Mouse (Mus musculus) embryo, embryonic 9.5 days (tissue): ENCODE data around the gene Slc9a9.

ENCODE experiments used
- DNase-seq: peaks from one replicate; pipeline ENCODE4 v3.0.0-alpha.2; 2017; ENCODE audit errors: extremely low spot score

Gene Slc9a9

DNA sequence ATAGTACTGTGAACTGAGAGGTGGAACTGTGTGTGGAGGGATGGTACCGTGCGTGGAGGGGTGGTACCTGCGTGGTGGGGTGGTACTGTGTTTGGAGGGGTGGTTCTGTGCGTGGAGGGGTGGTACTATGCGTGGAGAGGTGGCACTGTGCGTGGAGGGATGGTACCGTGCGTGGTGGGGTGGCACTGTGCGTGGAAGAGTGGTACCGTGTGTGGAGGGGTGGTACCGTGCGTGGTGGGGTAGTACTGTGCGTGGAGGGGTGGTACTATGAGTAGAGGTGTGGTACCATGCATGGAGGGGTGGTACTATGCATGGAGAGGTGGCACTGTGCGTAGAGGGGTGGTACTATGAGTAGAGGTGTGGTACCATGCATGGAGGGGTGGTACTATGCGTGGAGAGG is 167.7 kb downstream of the Slc9a9 start:
- no peak for DNase-seq

DNA sequence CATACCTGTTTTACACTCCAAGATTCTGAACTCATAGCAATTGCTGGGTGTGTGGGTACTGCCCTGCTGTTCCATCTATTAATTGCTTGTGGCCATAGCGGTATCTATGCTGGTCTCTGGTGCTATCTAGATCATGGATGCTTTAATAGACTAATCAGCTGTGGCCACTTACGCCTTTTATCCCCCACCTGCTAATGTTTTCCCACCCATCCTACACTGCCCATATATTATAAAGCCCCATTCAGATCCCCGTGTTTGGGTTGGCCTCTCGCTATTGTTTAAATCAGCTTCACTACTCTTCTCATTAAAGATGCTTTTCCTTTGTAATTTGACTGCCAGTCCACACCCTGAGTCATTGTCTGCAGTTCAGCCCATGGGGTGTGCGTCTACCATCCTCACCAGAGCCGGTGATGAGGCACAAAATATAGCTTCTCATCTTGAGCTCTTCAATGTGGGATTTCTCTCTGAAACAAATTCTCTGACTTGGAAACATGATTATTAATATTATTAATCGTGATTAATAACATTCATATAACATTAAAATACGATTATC is 168.8 kb downstream of the Slc9a9 start:
- no peak for DNase-seq

GRCm38 (mm10) chr9:94839204-94839603 is 169.5 kb downstream of the Slc9a9 start:
- DNase-seq = no peak

DNA sequence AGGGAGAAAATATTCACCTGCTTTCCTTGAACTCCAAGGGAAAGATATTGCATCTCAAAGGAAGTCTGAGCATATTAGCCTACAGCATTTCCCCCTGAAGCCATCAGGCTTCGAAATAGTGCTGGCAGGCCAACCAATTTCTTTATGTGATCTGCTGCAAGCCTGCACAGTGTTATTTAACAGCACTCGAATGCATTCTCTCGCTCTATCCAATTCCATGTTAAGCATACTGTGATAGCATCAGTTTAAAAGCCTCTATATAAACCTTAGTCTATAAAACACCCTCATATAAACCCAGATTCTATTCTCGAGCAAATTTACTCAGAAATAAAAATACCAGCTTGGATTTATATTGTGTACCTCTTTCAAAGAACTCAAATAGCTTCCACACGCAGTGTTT is 170.7 kb downstream of the Slc9a9 start:
- no peak for DNase-seq

GRCm38 (mm10) chr9:94840972-94841371 is 171.3 kb downstream of the Slc9a9 start:
- DNase-seq = no peak

GRCm38 (mm10) chr9:94844176-94844575 is 174.5 kb downstream of the Slc9a9 start:
- no peak for DNase-seq

GRCm38 (mm10) chr9:94847624-94848023 is 177.9 kb downstream of the Slc9a9 start:
- no peak for DNase-seq

DNA sequence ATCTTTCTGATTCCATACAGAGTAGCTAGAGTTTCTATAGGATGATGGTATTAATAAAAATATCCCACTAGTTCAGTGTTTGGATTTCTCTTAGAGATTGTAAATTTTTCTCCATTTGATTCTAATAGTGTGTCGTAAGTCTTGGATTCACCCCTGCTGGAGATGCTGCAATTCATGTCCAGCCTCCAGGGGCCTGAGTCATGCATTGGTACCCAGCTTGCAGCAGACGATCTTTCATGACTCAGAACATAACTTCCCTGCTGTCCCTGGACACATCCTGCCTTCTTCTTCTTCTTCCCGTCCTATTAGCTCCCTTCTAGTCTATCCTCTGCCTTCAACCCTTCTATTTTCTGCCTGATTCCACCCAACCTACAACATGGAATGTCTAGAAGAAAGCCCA is 181.8 kb downstream of the Slc9a9 start:
- no peak for DNase-seq

DNA sequence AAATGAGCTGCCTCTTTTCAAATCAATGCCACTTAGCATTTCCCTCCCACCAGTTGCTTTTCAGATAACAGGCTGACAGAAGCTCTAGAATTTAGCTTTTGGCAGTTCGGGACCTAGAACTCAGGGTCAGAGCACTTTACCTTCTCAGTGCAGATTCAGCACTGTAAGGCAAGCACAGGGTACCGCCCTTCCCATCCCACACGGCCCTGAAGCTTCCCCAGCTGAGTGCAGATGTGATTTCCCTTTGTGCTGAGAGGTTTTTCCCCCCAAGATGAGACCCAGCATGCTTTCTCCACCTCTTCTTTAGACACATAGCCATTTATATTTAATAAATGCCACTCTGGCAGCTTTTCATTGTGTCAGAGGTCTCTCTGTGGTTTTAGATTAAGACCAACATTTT is 186.4 kb downstream of the Slc9a9 start:
- DNase-seq = no peak

DNA sequence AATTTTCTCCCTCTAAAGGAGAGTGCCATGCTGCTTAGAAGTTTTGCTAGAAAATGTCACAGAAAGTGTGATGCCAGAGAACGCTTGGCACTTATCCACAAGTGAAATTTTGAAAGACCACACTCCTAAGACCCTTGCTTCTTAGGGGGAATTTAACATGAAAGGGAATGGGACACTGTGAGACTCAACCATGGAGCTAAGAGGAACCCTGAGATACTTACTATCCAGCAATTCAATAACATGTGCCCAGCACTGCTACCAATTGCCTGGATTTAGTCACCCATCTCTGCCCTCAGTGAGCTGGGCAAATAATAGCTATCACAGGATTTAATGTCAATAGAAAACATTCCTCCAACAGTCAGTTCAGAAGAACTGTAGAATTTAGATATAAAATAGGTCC is 198.8 kb downstream of the Slc9a9 start:
- no peak for DNase-seq

GRCm38 (mm10) chr9:94869023-94869799 is 199.5 kb downstream of the Slc9a9 start:
- no peak for DNase-seq

DNA sequence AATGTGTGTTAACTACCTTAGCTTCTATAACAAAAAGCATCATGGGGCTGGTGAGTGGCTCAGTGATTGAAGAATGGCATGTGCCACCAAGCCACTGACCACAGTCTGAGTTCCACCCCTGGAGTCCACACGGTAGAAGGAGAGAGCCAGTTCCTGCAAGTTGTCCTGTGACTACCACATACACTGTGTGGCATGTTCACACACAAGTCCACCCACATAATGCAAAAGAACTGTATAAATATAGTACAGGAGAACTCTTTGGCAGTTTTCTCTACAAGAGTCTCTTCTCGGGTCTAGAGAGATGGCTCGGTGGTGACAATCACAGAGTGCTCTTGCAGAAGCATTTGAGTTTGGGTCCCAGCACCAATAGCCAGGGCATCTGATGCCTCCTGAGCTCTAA is 212.8 kb downstream of the Slc9a9 start:
- DNase-seq = no peak

DNA sequence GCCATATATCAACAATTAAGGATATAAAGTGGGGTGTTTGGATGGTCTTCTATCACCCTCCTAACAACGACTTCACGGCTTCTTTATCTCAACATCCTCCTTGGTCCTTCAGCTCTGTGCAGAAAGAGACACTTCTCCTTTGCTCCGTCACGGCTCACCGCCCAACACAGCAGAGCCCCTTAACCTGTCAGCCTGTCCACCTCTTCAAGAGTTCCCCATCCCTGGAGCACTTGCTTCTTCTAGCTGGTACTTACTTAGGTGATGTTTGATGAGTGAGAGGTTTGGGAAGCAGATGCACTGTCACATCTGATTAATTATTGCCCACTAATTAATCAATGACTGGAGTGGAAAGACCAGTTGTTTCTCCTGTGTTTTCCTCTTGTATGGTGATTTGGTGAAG is 213.7 kb downstream of the Slc9a9 start:
- DNase-seq = no peak

- DNase-seq = no peak
Observed at GRCm38 (mm10) chr9:94885151-94885550, 215.4 kb downstream of the Slc9a9 start.

- no peak for DNase-seq
Observed at GRCm38 (mm10) chr9:94889647-94890046, 219.9 kb downstream of the Slc9a9 start.

GRCm38 (mm10) chr9:94895882-94896281 is 226.2 kb downstream of the Slc9a9 start:
- no peak for DNase-seq

DNA sequence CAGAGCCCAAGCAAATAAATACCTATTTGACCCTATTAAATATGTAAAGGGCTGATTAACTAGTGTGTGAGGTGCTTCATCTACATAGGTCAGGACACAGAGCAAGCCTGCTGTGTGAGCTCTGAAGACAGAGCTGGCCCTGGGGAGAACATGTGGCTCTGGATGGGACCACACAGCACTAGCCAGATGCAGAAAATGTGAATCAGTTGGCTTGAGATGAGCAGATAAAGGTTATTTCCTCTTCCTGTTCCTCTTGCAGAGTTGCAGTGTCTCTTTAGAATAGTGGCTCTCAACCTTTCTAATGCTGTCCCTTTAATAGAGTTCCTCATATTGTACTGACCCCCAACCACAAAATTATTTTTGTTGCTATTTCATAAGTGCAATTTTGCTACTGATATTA is 234.5 kb downstream of the Slc9a9 start:
- no peak for DNase-seq

DNA sequence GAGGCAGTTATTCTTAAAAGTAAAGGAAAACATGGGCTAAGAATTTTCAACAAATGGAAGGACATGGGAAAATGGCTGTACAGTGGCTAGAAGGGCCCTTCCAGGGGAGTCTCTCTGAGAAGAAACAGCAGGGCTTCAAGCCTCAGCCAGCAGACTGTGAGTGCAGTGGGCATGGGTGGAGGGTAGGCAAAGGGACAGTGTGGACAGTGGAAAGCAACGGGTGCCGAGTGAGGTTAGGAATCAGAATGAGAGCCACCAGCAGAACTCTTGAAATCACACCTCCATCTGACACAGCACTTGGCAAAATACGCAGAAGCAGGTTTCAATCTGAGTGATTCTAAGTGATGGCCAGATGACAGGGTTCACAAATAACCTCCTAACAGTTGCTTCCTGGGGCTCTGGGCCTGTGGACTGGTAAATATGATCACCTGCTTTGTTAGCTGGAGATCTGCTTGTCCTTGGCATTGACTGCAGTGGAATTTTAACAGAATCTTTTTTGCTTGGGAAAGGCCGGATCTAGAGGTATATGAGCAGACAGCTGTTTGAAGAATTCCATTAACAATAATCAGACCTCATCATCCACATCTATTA is 237.4 kb downstream of the Slc9a9 start:
- no peak for DNase-seq

GRCm38 (mm10) chr9:94912071-94912470 is 242.4 kb downstream of the Slc9a9 start:
- no peak for DNase-seq

GRCm38 (mm10) chr9:94922062-94922461 is 252.4 kb downstream of the Slc9a9 start:
- DNase-seq = no peak

- DNase-seq = no peak
Observed at GRCm38 (mm10) chr9:94925845-94926244, 256.1 kb downstream of the Slc9a9 start.

GRCm38 (mm10) chr9:94927101-94927500 is 257.4 kb downstream of the Slc9a9 start:
- DNase-seq = no peak

DNA sequence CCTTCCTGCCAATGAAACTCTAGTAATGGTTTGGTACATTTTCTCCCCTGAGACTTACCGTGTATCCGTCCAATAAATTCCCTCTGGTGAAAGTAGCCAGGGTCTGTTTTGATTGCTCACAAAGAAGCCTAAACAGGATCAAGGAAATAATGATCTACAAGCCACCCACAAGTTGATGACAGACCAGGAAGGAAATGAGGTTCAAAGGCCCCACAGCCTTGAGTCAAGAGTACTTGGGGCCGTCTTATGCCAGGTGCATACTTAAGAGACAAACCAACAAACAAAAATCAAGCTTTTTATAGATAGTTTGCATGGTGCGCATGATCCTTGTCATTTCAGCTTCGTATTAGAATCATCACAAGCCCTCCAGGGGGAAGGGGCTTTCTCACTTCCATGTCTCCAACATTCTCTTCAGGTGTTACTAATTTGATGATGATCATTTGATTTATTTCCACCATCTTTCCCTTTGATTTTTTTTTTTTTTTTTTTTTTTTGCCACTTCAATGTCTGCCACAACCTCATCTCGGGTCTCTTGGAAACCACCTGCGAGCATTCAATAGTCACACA is 275.9 kb downstream of the Slc9a9 start:
- DNase-seq = no peak
